Mouse (Mus musculus) neutrophil, adult 5-6 weeks (primary cell): Measurements from ENCODE around the gene Vnn1. TPM values are rescaled to one million over a fixed set of nuclear protein-coding genes. Genes with fewer than 3 reads are reported as not detected.

Experiments used
- ATAC-seq: fragments of 151-379, 151-347 bp; 2 replicates; pipeline ENCODE4 v1.8.0; 2017; ENCODE audit warnings: mild to moderate bottlenecking, moderate TSS enrichment; ENCODE audit not compliant: insufficient number of reproducible peaks, poor library complexity, low FRiP score, severe bottlenecking; ENCODE audit errors: extremely low read depth
- total RNA-seq: library from RNA; stranded (forward); fragments of 200-1000 nt; gene quantifications from 2 replicates; pipeline ENCODE4 v1.2.3, GENCODE M21; 2017

Gene Vnn1
- total RNA-seq, 1 experiment from 2014 or later: not detected

GRCm38 (mm10) chr10:23951714-23952113 is 57.2 kb downstream of the Vnn1 start:
- no peak for ATAC-seq

Other genes with a start within 250 kb of the Vnn1 start
- 830 and 867 TPM in 2 replicates for gene Rps12, start 107.4 kb upstream of the Vnn1 start, total RNA-seq
- gene Slc18b1, start 97.7 kb upstream of the Vnn1 start, total RNA-seq: not detected in 2 replicates
- 83.7 and 93.7 TPM in 2 replicates for gene Vnn3, start 43.2 kb upstream of the Vnn1 start, total RNA-seq
- gene Taar1, start 25.7 kb downstream of the Vnn1 start, total RNA-seq: not detected in 2 replicates
- 0.61 TPM in 1 of 2 replicates, not detected in the other for gene Taar2, start 43.9 kb downstream of the Vnn1 start, total RNA-seq
- not detected in 2 replicates for gene Taar3, start 54.9 kb downstream of the Vnn1 start, total RNA-seq
- not detected in 2 replicates for gene Taar4, start 65.8 kb downstream of the Vnn1 start, total RNA-seq
- not detected in 2 replicates for gene Taar5, start 76.0 kb downstream of the Vnn1 start, total RNA-seq
- gene Taar6, start 91.0 kb downstream of the Vnn1 start, total RNA-seq: not detected in 2 replicates
- gene Taar7a, start 98.8 kb downstream of the Vnn1 start, total RNA-seq: not detected in 2 replicates
- gene Taar7b, start 105.3 kb downstream of the Vnn1 start, total RNA-seq: not detected in 2 replicates
- not detected in 2 replicates for gene Taar7d, start 132.5 kb downstream of the Vnn1 start, total RNA-seq
- gene Taar7e, start 142.9 kb downstream of the Vnn1 start, total RNA-seq: not detected in 2 replicates
- not detected in 2 replicates for gene Taar7f, start 154.8 kb downstream of the Vnn1 start, total RNA-seq
- gene Taar8a, start 181.8 kb downstream of the Vnn1 start, total RNA-seq: not detected in 2 replicates
- not detected in 2 replicates for gene Taar8b, start 197.6 kb downstream of the Vnn1 start, total RNA-seq
- not detected in 2 replicates for gene Taar8c, start 207.2 kb downstream of the Vnn1 start, total RNA-seq
- not detected in 2 replicates for gene Taar9, start 214.8 kb downstream of the Vnn1 start, total RNA-seq